Mouse (Mus musculus) hindbrain, embryonic 15.5 days (tissue): Measurements from ENCODE around the gene Ralgapa2. TPM values are rescaled to one million over a fixed set of nuclear protein-coding genes. Genes with fewer than 3 reads are reported as not detected.
"Not testable (repeated sequence)": the region's sequence is repeated elsewhere in the genome, so short reads cannot be mapped to it uniquely, and the experiment has no call there.

ENCODE experiments used
- ATAC-seq: fragments of 200-750 bp; cut with Nextera tagmentation; 2 replicates; pipeline ENCODE4 v1.8.0; 2017; ENCODE audit warnings: low read depth, moderate number of reproducible peaks, moderate TSS enrichment; ENCODE audit not compliant: low FRiP score
- H3K27ac ChIP-seq: fragments of 300-500 bp; sonication (generic); replicated peaks from 2 replicates; pipeline ENCODE4 v1.5.1; 2015; ENCODE audit warnings: mild to moderate bottlenecking, inconsistent platforms
- H3K27me3 ChIP-seq: fragments of 300-500 bp; sonication (generic); 2 replicates; pipeline ENCODE4 v1.6.1; 2015; ENCODE audit warnings: control low read depth, inconsistent platforms
- H3K36me3 ChIP-seq: fragments of 300-500 bp; sonication (generic); 2 replicates; pipeline ENCODE4 v1.6.1; 2015; ENCODE audit warnings: control low read depth, inconsistent platforms
- H3K4me1 ChIP-seq: fragments of 300-500 bp; sonication (generic); replicated peaks from 2 replicates; pipeline ENCODE4 v1.6.1; 2015; ENCODE audit warnings: control low read depth, inconsistent platforms
- H3K4me2 ChIP-seq: fragments of 300-500 bp; sonication (generic); 2 replicates; pipeline ENCODE4 v1.6.1; 2015; ENCODE audit warnings: moderate library complexity, mild to moderate bottlenecking, inconsistent platforms
- H3K4me3 ChIP-seq: fragments of 300-500 bp; sonication (generic); 2 replicates; pipeline ENCODE4 v1.5.1; 2015; ENCODE audit warnings: mild to moderate bottlenecking, inconsistent platforms
- H3K9ac ChIP-seq: fragments of 300-500 bp; sonication (generic); 2 replicates; pipeline ENCODE4 v1.6.1; 2015; ENCODE audit warnings: inconsistent platforms
- H3K9me3 ChIP-seq: fragments of 300-500 bp; sonication (generic); 2 replicates; pipeline ENCODE4 v1.6.1; 2016; ENCODE audit warnings: control low read depth, inconsistent platforms
- WGBS: fragments of 180-500 bp; shearing (Covaris S2); methylation state at CpG from one replicate; pipeline ENCODE4 v1.1.7; 2015; 5-methylcytosine and 5-hydroxymethylcytosine counted together
- polyA plus RNA-seq: library from polyadenylated mRNA; unstranded; fragments of >200 nt; fragmentation: Nextera tagmentation; extraction: Ambion mirVana; gene quantifications from 2 replicates; pipeline ENCODE4 v1.2.1, GENCODE M21; 2015

Gene Ralgapa2
- polyA plus RNA-seq, 1 experiment from 2014 or later = 10.1 TPM

DNA sequence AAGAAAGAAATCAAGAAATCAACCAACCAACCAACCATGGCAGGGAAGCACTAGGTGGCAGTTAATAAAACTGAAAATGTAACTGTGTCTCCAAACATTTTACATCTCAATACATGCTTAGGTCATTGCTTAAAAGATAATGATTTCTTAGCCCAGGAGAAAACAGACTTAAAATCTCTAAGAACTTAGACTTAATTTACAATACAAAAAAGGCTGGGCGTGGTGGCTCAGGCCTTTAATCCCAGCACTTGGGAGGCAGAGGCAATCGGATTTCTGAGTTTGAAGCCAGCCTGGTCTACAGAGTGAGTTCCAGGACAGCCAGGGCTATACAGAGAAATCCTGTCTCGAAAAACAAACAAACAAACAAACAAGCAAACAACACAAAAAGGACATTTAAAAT, 45.3 kb downstream of the Ralgapa2 start:
- not testable (repeated sequence) for H3K4me2 ChIP-seq, H3K4me1 ChIP-seq, H3K4me3 ChIP-seq, H3K9ac ChIP-seq, H3K27ac ChIP-seq, H3K36me3 ChIP-seq, H3K27me3 ChIP-seq, H3K9me3 ChIP-seq, ATAC-seq
- whole genome bisulfite sequencing = 81% methylated on average over 3 of the region's 3 CpGs

DNA sequence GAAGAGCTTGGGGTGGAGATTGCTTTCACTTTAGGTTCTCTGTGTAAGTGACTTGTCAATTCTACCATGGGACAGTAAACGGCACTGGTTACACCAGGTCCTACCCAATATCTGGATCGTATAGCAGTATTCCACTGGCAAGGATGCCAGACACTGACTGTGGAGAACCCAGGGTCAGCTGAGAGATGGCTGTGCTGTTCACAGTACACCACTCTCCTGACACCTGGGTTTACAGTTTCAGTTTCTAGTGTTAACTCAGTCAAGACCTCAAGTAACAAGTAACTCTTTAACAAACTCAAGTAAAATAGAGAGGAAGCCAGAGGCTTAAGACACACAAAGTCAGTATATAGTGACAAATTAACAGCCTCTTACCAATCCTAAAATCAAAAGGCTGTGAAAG, 54.6 kb downstream of the Ralgapa2 start:
- H3K27ac ChIP-seq = no peak overlapping the region
- no peaks in the 10 kb centered on the region for H3K9me3 ChIP-seq
- 83% methylated on average over 2 of the region's 2 CpGs for WGBS
- H3K27me3 ChIP-seq = no peaks in the 10 kb centered on the region
- no peaks in the 10 kb centered on the region for H3K36me3 ChIP-seq
- ATAC-seq = no peak
- no peaks in the 10 kb centered on the region for H3K4me1 ChIP-seq
- no peak overlapping the region for H3K9ac ChIP-seq
- no peak overlapping the region for H3K4me3 ChIP-seq
- H3K4me2 ChIP-seq = no peak overlapping the region

DNA sequence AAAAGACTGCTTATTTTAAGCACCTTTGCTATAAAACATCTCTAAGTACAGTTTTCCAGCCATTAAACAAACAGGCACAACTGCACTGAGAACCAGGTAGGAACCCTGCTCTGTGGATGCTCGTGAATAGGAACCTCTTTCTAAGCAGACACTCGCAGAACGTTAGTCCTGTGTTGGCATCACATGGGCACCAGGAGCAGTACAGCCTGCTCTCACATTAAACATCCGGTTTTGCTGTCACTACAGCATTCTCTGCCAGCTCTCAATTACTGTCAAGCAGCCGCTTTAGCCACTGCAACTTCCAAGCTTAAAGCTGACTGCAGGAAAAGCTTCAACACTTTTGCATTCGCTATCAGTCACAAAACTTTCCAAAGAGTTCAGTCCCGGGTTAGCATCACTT, 55.5 kb downstream of the Ralgapa2 start:
- Histone ChIP-seq H3K4me1 (no peaks in the 10 kb centered on the region), H3K9ac (no peak overlapping the region)

DNA sequence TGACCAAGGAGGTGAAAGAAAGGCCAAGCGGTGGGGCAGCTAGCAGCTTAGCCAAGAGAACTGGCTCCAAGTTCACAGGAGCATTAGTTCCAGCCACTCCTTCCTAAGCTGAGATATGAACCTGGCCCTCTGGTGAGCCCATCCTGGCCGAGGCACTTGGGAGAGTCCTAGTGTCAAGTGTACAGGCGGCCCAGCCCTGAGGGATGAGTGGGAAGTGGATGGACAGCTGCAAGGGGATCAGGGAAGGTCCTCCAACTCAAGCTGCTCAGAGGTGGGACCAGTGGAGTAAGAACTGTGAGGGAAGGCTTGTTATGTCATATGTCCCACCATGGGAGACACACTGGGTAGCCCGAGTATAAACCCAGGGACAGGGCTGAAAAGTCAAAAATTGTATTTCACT, 56.1 kb downstream of the Ralgapa2 start:
- Histone ChIP-seq H3K9me3 (no peaks in the 10 kb centered on the region), H3K36me3 (no peaks in the 10 kb centered on the region), H3K27me3 (no peaks in the 10 kb centered on the region), H3K4me1 (no peaks in the 10 kb centered on the region), H3K27ac (no peak overlapping the region), H3K4me3 (no peak overlapping the region), H3K9ac (no peak overlapping the region), H3K4me2 (no peak overlapping the region)
- 95% methylated on average over 4 of the region's 4 CpGs for WGBS
- no peak for ATAC-seq

More for the DNA sequence above, 55.5 kb downstream of the Ralgapa2 start:
- Histone ChIP-seq H3K36me3 (no peaks in the 10 kb centered on the region), H3K4me2 (no peak overlapping the region), H3K27ac (no peak overlapping the region), H3K27me3 (no peaks in the 10 kb centered on the region), H3K4me3 (no peak overlapping the region), H3K9me3 (no peaks in the 10 kb centered on the region)
- no peak for ATAC-seq
- WGBS = 88% methylated on average over 7 of the region's 7 CpGs

DNA sequence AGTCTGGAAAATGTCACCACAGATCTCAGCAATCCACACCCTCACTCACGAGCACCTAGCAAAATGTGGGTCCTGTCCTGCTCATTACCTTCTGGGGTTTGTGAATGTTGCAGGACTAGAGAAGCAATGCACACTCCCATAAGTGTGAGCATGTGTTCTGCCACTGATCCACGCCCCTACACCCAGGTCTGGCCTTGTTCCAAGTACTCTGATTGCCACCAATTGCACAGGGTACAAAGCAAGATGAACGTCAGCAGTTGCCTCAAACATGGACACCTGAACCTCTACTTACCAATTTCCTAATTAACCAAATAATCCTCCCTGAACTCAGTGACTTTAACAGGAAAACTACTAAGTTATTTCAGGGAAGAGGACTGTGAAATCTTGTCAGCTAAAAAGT, 68.1 kb downstream of the Ralgapa2 start:
- ATAC-seq = no peak
- 84% methylated on average over 3 of the region's 3 CpGs for WGBS
- no peak overlapping the region for H3K4me3 ChIP-seq

DNA sequence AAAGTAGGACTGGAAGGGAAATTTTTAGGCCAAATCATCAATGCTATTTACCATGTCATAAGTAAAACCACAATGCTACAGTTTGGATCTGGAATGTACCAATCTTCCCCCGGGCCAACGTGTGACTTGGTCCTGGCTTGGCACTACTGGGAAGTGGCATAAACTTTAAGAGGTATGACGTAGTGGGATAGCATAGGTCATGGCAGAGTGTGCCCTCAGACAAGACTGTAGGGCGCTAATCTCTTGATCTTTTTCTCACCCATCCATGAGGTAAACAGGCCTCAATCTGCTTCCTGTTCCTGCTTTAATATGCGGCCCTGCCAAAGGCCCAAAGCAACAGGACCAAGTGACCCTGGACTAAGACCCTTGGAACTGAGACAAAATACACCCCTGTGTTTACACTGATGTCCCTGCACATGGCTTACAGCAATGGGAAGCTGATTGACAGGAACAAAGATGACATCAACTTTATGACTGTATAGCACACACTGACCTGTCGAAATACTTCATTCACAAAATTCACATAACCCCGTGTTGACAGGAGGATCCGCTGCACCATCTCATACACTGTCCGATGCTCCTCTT, 68.8 kb downstream of the Ralgapa2 start:
- Histone ChIP-seq H3K9ac (no peak overlapping the region), H3K9me3 (no peaks in the 10 kb centered on the region), H3K36me3 (0 out of 2 replicates have a peak, but pooled peaks cover 11% of the 10 kb centered on the region), H3K4me2 (no peak overlapping the region), H3K27ac (no peak overlapping the region), H3K4me1 (no peaks in the 10 kb centered on the region), H3K27me3 (no peaks in the 10 kb centered on the region), H3K4me3 (no peak overlapping the region)
- 95% methylated on average over 9 of the region's 9 CpGs for WGBS
- no peak for ATAC-seq

More for the DNA sequence above, 68.1 kb downstream of the Ralgapa2 start:
- Histone ChIP-seq H3K36me3 (0 out of 2 replicates have a peak, but pooled peaks cover 11% of the 10 kb centered on the region), H3K27ac (no peak overlapping the region), H3K9me3 (no peaks in the 10 kb centered on the region), H3K4me1 (no peaks in the 10 kb centered on the region), H3K27me3 (no peaks in the 10 kb centered on the region), H3K9ac (no peak overlapping the region), H3K4me2 (no peak overlapping the region)

DNA sequence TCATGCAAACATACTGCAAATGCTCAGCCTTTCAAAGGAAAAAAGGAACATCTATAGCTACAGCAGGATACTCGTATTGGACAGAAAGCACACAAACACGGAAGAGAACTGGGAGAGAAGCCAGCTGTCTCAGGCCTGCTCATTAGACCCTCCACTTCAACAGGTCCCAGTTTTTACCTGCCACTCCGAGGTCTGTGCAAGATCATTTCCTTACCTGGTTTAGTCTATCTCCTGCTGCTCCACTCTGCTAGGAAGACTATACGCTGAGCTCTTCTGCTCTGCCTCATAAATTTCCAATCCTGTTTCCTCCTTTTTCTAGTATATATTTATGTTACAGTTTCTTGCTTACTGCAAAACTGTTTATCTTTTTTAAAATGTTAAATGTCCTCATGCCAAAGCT, 70.4 kb downstream of the Ralgapa2 start:
- Histone ChIP-seq H3K36me3 (0 out of 2 replicates have a peak, but pooled peaks cover 8% of the 10 kb centered on the region), H3K4me2 (no peak overlapping the region), H3K9me3 (no peaks in the 10 kb centered on the region), H3K27ac (no peak overlapping the region), H3K9ac (no peak overlapping the region), H3K4me3 (no peak overlapping the region), H3K27me3 (no peaks in the 10 kb centered on the region), H3K4me1 (no peaks in the 10 kb centered on the region)
- WGBS = 85% methylated on average over 4 of the region's 4 CpGs
- ATAC-seq = no peak

DNA sequence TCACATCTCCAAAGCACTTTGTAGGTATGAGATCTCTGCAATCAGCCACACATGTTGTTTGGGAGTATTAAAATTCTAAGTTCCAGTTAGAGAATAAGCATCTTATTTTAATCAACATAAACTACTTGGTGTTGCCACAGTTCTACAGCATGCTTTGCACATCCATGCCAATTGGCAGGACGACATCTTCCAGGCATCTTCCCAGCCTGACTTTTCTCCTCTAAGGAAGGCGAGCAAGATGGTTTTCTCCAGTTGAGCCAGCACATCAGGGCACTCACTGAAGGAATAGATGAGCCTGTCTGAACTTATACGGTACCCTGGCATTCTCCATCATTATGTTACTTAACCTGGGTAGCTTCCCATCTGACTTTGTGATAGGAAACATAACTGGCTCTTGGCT, 83.4 kb downstream of the Ralgapa2 start:
- H3K27me3 ChIP-seq = no peaks in the 10 kb centered on the region
- 96% methylated on average over 3 of the region's 3 CpGs for WGBS
- no peak overlapping the region for H3K27ac ChIP-seq
- H3K9me3 ChIP-seq = no peaks in the 10 kb centered on the region
- H3K4me2 ChIP-seq = no peak overlapping the region
- peaks cover 23% of the 10 kb centered on the region for H3K36me3 ChIP-seq
- H3K4me1 ChIP-seq = no peaks in the 10 kb centered on the region
- no peak for ATAC-seq
- no peak overlapping the region for H3K4me3 ChIP-seq
- H3K9ac ChIP-seq = no peak overlapping the region

DNA sequence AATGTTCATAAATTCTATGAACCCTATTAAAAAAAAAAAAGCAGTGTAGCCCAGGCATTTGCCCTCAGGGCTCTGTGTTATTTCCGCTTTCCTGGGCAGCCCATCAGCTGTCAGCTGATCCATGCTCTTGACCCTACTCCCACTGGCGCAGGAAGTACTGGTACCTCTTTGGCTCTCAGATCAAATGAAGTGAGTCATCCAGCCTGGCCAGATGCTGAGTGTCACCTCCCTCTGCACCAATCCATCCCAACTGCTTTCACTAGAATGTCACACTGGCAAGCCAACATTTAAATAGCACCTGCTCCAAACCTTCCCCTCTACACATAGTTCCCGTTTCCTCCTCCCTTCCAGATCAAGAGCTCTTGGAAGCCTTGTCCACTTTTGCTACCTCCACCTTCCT, 84.8 kb downstream of the Ralgapa2 start:
- H3K27me3 ChIP-seq = no peaks in the 10 kb centered on the region
- H3K36me3 ChIP-seq = peaks cover 23% of the 10 kb centered on the region
- ATAC-seq = no peak
- no peak overlapping the region for H3K4me2 ChIP-seq
- 84% methylated on average over 3 of the region's 3 CpGs for WGBS
- H3K9ac ChIP-seq = no peak overlapping the region
- no peaks in the 10 kb centered on the region for H3K9me3 ChIP-seq
- H3K27ac ChIP-seq = no peak overlapping the region
- H3K4me3 ChIP-seq = no peak overlapping the region
- no peaks in the 10 kb centered on the region for H3K4me1 ChIP-seq

DNA sequence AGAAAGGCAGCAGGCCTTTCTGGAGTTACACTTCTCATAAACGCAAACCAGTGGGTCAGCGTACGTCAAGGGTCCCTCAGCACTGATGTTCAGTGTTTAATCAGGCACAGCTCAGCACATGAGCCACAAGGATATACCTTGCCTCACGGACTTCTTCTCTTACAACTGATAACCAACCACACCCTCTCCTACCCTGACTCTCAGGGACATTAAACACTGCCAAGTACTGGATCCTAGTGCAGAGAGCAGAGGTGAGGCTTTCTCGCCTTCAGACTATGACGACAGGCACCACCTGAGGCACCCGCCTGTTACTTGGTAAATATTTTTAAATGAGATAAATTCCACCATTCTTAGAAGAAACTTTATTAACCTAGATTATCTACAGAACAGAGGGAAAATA, 85.8 kb downstream of the Ralgapa2 start:
- Histone ChIP-seq H3K9ac (no peak overlapping the region), H3K4me3 (no peak overlapping the region), H3K36me3 (peaks cover 17% of the 10 kb centered on the region; the same call in 1 of the 2 replicates), H3K4me1 (no peaks in the 10 kb centered on the region), H3K27me3 (no peaks in the 10 kb centered on the region), H3K27ac (no peak overlapping the region), H3K9me3 (no peaks in the 10 kb centered on the region), H3K4me2 (no peak overlapping the region)
- WGBS = 96% methylated on average over 7 of the region's 7 CpGs
- ATAC-seq = no peak

DNA sequence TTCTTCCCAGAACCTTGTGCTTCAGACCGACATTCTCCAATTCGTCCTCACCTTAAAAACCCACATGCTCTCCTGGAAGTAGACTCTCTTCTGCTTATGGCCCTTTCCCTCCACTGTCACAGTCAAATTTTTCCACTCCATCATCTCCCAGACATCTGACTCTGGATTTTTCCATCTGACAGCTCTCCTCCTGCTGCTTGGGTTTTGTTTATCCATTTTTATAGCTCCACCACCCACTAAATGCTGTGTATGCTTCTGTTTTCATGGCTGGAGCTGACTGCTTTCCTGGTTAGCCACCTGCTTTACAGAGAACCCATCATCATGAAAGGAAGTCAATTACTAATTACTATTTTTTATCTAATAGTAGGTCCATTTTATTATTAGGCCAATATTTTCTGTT, 86.9 kb downstream of the Ralgapa2 start:
- ATAC-seq = no peak
- no peaks in the 10 kb centered on the region for H3K9me3 ChIP-seq

DNA sequence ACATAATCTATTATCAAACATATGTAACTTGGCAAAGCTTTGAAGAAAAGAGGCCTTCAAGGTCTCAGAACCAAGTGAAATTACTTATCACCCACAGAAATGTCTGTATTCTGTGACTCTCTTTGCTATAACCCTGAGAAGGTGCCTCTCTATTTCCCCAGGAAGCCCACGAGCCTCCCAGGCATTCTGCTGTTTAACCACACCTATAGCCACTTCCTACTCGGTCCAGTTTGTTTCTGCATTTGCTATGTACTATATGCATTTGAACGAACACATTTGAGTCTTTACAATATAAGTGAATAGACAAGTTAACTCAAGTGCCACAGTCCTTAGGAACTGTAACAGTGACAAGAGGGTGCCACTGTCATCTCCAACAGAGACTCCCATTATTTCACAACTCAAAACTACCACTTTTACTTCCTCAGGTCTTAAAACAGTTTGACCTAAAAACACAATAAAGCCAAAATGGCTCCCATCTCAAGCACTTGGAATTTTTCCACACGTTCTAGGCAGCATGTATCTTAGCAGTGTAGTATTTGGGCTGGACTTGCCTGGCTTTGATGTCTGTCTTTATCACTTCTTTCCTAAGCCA, 88.3 kb downstream of the Ralgapa2 start:
- Histone ChIP-seq H3K9ac (no peak overlapping the region), H3K27ac (no peak overlapping the region), H3K9me3 (no peaks in the 10 kb centered on the region), H3K4me1 (no peaks in the 10 kb centered on the region), H3K27me3 (no peaks in the 10 kb centered on the region), H3K4me2 (no peak overlapping the region), H3K36me3 (peaks cover 16% of the 10 kb centered on the region), H3K4me3 (no peak overlapping the region)
- WGBS = 90% methylated on average over 4 of the region's 4 CpGs
- no peak for ATAC-seq

More for the DNA sequence above, 86.9 kb downstream of the Ralgapa2 start:
- 91% methylated on average over 2 of the region's 2 CpGs for WGBS
- H3K27ac ChIP-seq = no peak overlapping the region
- peaks cover 21% of the 10 kb centered on the region for H3K36me3 ChIP-seq
- no peak overlapping the region for H3K9ac ChIP-seq
- no peaks in the 10 kb centered on the region for H3K27me3 ChIP-seq
- H3K4me1 ChIP-seq = no peaks in the 10 kb centered on the region
- H3K4me2 ChIP-seq = no peak overlapping the region
- no peak overlapping the region for H3K4me3 ChIP-seq
